Mouse (Mus musculus) lung, embryonic 16.5 days (tissue): ENCODE measurements around the gene Ints11. TPM values are rescaled to one million over a fixed set of nuclear protein-coding genes. Genes with fewer than 3 reads are reported as not detected.

Experiments
- ATAC-seq: fragments of 200-750 bp; cut with Nextera tagmentation; 2 replicates; pipeline ENCODE4 v1.8.0; 2017; ENCODE audit warnings: low read depth, mild to moderate bottlenecking, moderate library complexity
- H3K27ac ChIP-seq: fragments of 300-500 bp; sonication (generic); 2 replicates; pipeline ENCODE4 v1.5.1; 2014; ENCODE audit warnings: mild to moderate bottlenecking, control low read depth, low read length
- H3K27me3 ChIP-seq: fragments of 300-500 bp; sonication (generic); 2 replicates; pipeline ENCODE4 v1.6.1; 2014; ENCODE audit warnings: low read depth, low read length, mixed read lengths; ENCODE audit not compliant: control insufficient read depth, insufficient read depth
- H3K36me3 ChIP-seq: fragments of 300-500 bp; sonication (generic); 2 replicates; pipeline ENCODE4 v1.6.1; 2014; ENCODE audit warnings: low read length; ENCODE audit not compliant: control insufficient read depth, insufficient read depth
- H3K4me1 ChIP-seq: fragments of 300-500 bp; sonication (generic); replicated peaks from 2 replicates; pipeline ENCODE4 v1.6.1; 2014; ENCODE audit warnings: low read length, mixed read lengths; ENCODE audit not compliant: control insufficient read depth, insufficient read depth
- H3K4me2 ChIP-seq: fragments of 300-500 bp; sonication (generic); 2 replicates; pipeline ENCODE4 v1.6.1; 2014; ENCODE audit warnings: low read depth, low read length, control low read depth
- H3K4me3 ChIP-seq: fragments of 300-500 bp; sonication (generic); 2 replicates; pipeline ENCODE4 v1.5.1; 2014; ENCODE audit warnings: mild to moderate bottlenecking, low read length, control low read depth
- H3K9ac ChIP-seq: fragments of 300-500 bp; sonication (generic); 2 replicates; pipeline ENCODE4 v1.6.1; 2014; ENCODE audit warnings: low read length, control low read depth
- H3K9me3 ChIP-seq: fragments of 300-500 bp; sonication (generic); 2 replicates; pipeline ENCODE4 v1.6.1; 2016; ENCODE audit warnings: low read length; ENCODE audit not compliant: control insufficient read depth
- WGBS: fragments of 180-500 bp; shearing (Covaris S2); extraction: QIAGEN DNeasy Blood & Tissue Kit; methylation state at CpG from one replicate; pipeline ENCODE4 v1.1.7; 2014; 5-methylcytosine and 5-hydroxymethylcytosine counted together
- polyA plus RNA-seq: library from polyadenylated mRNA; unstranded; fragments of >200 nt; fragmentation: Nextera tagmentation; extraction: Ambion mirVana; gene quantifications from 2 replicates; pipeline ENCODE4 v1.2.1, GENCODE M21; 2015

Gene Ints11
- polyA plus RNA-seq, result 74.2 and 75.8 TPM in 2 replicates

GRCm38 (mm10) chr4:155869317-155870033 is at the start of gene Ints11, which contains the start of gene Cptp:
Gene Ints11 (plus strand): TSS chr4:155869546.
Gene Cptp (minus strand): TSS chr4:155869440.
- peak within 1 kb of the TSS; percentile 84 for H3K4me2 ChIP-seq
- H3K27me3 ChIP-seq, result no peaks in the 10 kb centered on the region
- peaks cover 18% of the 10 kb centered on the region for H3K4me1 ChIP-seq
- H3K9me3 ChIP-seq, result no peaks in the 10 kb centered on the region
- ATAC-seq, result peak; percentile 98
- peak within 1 kb of the TSS; percentile 36 for H3K27ac ChIP-seq
- H3K36me3 ChIP-seq, result peaks cover 27% of the 10 kb centered on the region
- under 1% methylated on average over 62 of the region's 63 CpGs for WGBS
- peak within 1 kb of the TSS; percentile 84 for H3K9ac ChIP-seq
- H3K4me3 ChIP-seq, result peak within 1 kb of the TSS; percentile 80

- no peak overlapping the region for H3K27ac ChIP-seq
- H3K9ac ChIP-seq, result no peak overlapping the region
- no peak overlapping the region for H3K4me2 ChIP-seq
- peaks cover 77% of the 10 kb centered on the region for H3K36me3 ChIP-seq
- 71% methylated on average over 7 of the region's 7 CpGs for whole genome bisulfite sequencing
- no peaks in the 10 kb centered on the region for H3K4me1 ChIP-seq
- H3K27me3 ChIP-seq, result no peaks in the 10 kb centered on the region
- H3K4me3 ChIP-seq, result no peak overlapping the region
- no peaks in the 10 kb centered on the region for H3K9me3 ChIP-seq
- ATAC-seq, result no peak
Measured at GRCm38 (mm10) chr4:155821025-155821424, 48.3 kb upstream of the Ints11 start.

- Histone ChIP-seq H3K27me3 (no peaks in the 10 kb centered on the region), H3K9ac (no peak overlapping the region), H3K4me2 (no peak overlapping the region), H3K9me3 (no peaks in the 10 kb centered on the region), H3K36me3 (peaks cover 69% of the 10 kb centered on the region), H3K27ac (no peak overlapping the region), H3K4me3 (no peak overlapping the region), H3K4me1 (no peaks in the 10 kb centered on the region)
- WGBS, result 94% methylated on average over 16 of the region's 16 CpGs
- ATAC-seq, result no peak
Measured at GRCm38 (mm10) chr4:155823443-155823842, 45.9 kb upstream of the Ints11 start.

- WGBS, result 87% methylated on average over 4 of the region's 4 CpGs
- Histone ChIP-seq H3K4me1 (peaks cover 23% of the 10 kb centered on the region), H3K27me3 (no peaks in the 10 kb centered on the region), H3K4me3 (no peak overlapping the region), H3K27ac (no peak overlapping the region), H3K4me2 (no peak overlapping the region), H3K9ac (no peak overlapping the region), H3K36me3 (peaks cover 18% of the 10 kb centered on the region), H3K9me3 (no peaks in the 10 kb centered on the region)
- ATAC-seq, result no peak
Measured at GRCm38 (mm10) chr4:155829866-155830265, 39.5 kb upstream of the Ints11 start.

- Histone ChIP-seq H3K27me3 (no peaks in the 10 kb centered on the region), H3K9me3 (no peaks in the 10 kb centered on the region), H3K4me1 (peaks cover 23% of the 10 kb centered on the region), H3K4me3 (peak overlapping the region; percentile 88), H3K36me3 (peaks cover 12% of the 10 kb centered on the region), H3K9ac (peak overlapping the region; percentile 44), H3K27ac (0 out of 2 replicates have a peak overlapping the region, but pooled peaks have one; percentile 20), H3K4me2 (peak overlapping the region; percentile 89)
- ATAC-seq, result no peak
- 45% methylated on average over 8 of the region's 8 CpGs for WGBS
Measured at GRCm38 (mm10) chr4:155830596-155830995, 38.8 kb upstream of the Ints11 start.

GRCm38 (mm10) chr4:155831205-155831766 is 38.1 kb upstream of the Ints11 start, which contains the start of gene Aurkaip1:
Gene Aurkaip1 (plus strand): TSS chr4:155831272.
- H3K27me3 ChIP-seq, result no peaks in the 10 kb centered on the region
- peak within 1 kb of the TSS; percentile 89 for H3K4me2 ChIP-seq
- H3K4me1 ChIP-seq, result peaks cover 23% of the 10 kb centered on the region
- WGBS, result 0% methylated on average over 49 of the region's 49 CpGs
- peak within 1 kb of the TSS; percentile 88 for H3K4me3 ChIP-seq
- peaks cover 12% of the 10 kb centered on the region for H3K36me3 ChIP-seq
- peak within 1 kb of the TSS; percentile 94 for H3K9ac ChIP-seq
- H3K9me3 ChIP-seq, result no peaks in the 10 kb centered on the region
- peak; percentile 93 for ATAC-seq
- H3K27ac ChIP-seq, result peak within 1 kb of the TSS; percentile 96

- no peak for ATAC-seq
- peak overlapping the region; percentile 88 for H3K4me3 ChIP-seq
Measured at GRCm38 (mm10) chr4:155831831-155832230, 37.5 kb upstream of the Ints11 start.

GRCm38 (mm10) chr4:155832321-155832720 is 37.0 kb upstream of the Ints11 start:
- H3K36me3 ChIP-seq, result peaks cover 6% of the 10 kb centered on the region
- WGBS, result 47% methylated on average over 10 of the region's 10 CpGs
- H3K4me2 ChIP-seq, result peak overlapping the region; percentile 89
- ATAC-seq, result no peak
- H3K27me3 ChIP-seq, result no peaks in the 10 kb centered on the region
- H3K4me3 ChIP-seq, result peak overlapping the region; percentile 88
- peak overlapping the region; percentile 23; the same call in 1 of the 2 replicates for H3K27ac ChIP-seq
- H3K4me1 ChIP-seq, result peaks cover 27% of the 10 kb centered on the region
- H3K9me3 ChIP-seq, result no peaks in the 10 kb centered on the region
- H3K9ac ChIP-seq, result peak overlapping the region; percentile 94

More at GRCm38 (mm10) chr4:155831831-155832230, 37.5 kb upstream of the Ints11 start:
- Histone ChIP-seq H3K27ac (peak overlapping the region; percentile 96), H3K9ac (peak overlapping the region; percentile 94), H3K27me3 (no peaks in the 10 kb centered on the region), H3K36me3 (peaks cover 11% of the 10 kb centered on the region), H3K4me2 (peak overlapping the region; percentile 89), H3K4me1 (peaks cover 24% of the 10 kb centered on the region), H3K9me3 (no peaks in the 10 kb centered on the region)
- under 1% methylated on average over 25 of the region's 25 CpGs for WGBS

GRCm38 (mm10) chr4:155833234-155833633 is 36.1 kb upstream of the Ints11 start:
- Histone ChIP-seq H3K27ac (no peak overlapping the region), H3K4me3 (no peak overlapping the region), H3K9ac (no peak overlapping the region), H3K36me3 (no peaks in the 10 kb centered on the region; the same call in 1 of the 2 replicates), H3K27me3 (no peaks in the 10 kb centered on the region), H3K4me1 (peaks cover 36% of the 10 kb centered on the region), H3K4me2 (no peak overlapping the region), H3K9me3 (no peaks in the 10 kb centered on the region)
- ATAC-seq, result no peak
- 81% methylated on average over 4 of the region's 4 CpGs for WGBS
